ENCODE assay signal across 8 mouse cellular contexts in genomic region chr2:160739647-160740356, GRCm38 (mm10). TPM values are rescaled to one million over a fixed set of nuclear protein-coding genes. Genes with fewer than 3 reads are reported as not detected.
A peak's percentile ranks its signal among the peaks of the same experiment; 100 is the strongest.
DNase-seq lines count a peak whose midpoint lies in the region; ATAC-seq lines count a peak whose summit lies in the region.

No protein-coding gene starts in this region.

- H3K4me3 ChIP-seq in heart, embryonic 14.5 days (ENCODE audit: control insufficient read depth in 1 of 2, insufficient read depth in 1 of 2, low read depth in 1 of 2, low read length in 2 of 2), result no peak overlapping the region
- H3K4me3 ChIP-seq in forebrain, embryonic 14.5 days (ENCODE audit: low read depth, low read length), result no peak overlapping the region
- no peak overlapping the region for H3K4me3 ChIP-seq in kidney, embryonic 15.5 days (replicated peaks)

- peaks cover 53 to 87% of the 10 kb centered on the region in 2 experiments for H3K4me1 ChIP-seq in heart, embryonic 14.5 days (ENCODE audit: control insufficient read depth in 2 of 2, insufficient read depth in 2 of 2, low read length in 2 of 2)
- H3K4me1 ChIP-seq in forebrain, embryonic 14.5 days (ENCODE audit: control insufficient read depth, insufficient read depth, low read length), result peaks cover 34% of the 10 kb centered on the region
- peaks cover 74% of the 10 kb centered on the region for H3K4me1 ChIP-seq in kidney, embryonic 15.5 days

- H3K36me3 ChIP-seq in heart, embryonic 14.5 days (ENCODE audit: control insufficient read depth, insufficient read depth, low read length), result peaks cover 23% of the 10 kb centered on the region
- H3K36me3 ChIP-seq in forebrain, embryonic 14.5 days (ENCODE audit: control insufficient read depth, insufficient read depth, low read length), result peaks cover 42% of the 10 kb centered on the region
- H3K36me3 ChIP-seq in kidney, embryonic 15.5 days, result peaks cover 41% of the 10 kb centered on the region

- no peak for ATAC-seq in heart, embryonic 14.5 days (ENCODE audit: insufficient number of reproducible peaks, insufficient read depth, low FRiP score, low read depth)
- no peak for ATAC-seq in forebrain, embryonic 14.5 days
- no peak for ATAC-seq in kidney, embryonic 15.5 days (replicated peaks; ENCODE audit: low FRiP score)

- intact Hi-C loops in heart, postnatal 14 days (cut with DNase I), result no loop called here

- H3K9ac ChIP-seq in heart, embryonic 14.5 days (ENCODE audit: low read length), result peak overlapping the region; percentile 23; the same call in 1 of the 2 replicates
- no peak overlapping the region for H3K9ac ChIP-seq in forebrain, embryonic 14.5 days (ENCODE audit: low read length)
- H3K9ac ChIP-seq in kidney, embryonic 15.5 days, result no peak overlapping the region

- H3K9me3 ChIP-seq in heart, embryonic 14.5 days (ENCODE audit: control insufficient read depth, low read length), result no peaks in the 10 kb centered on the region
- H3K9me3 ChIP-seq in forebrain, embryonic 14.5 days (replicated peaks; ENCODE audit: control insufficient read depth, low read length), result no peaks in the 10 kb centered on the region
- no peaks in the 10 kb centered on the region for H3K9me3 ChIP-seq in kidney, embryonic 15.5 days (replicated peaks)

- DNase-seq in heart, postnatal 14 days, result no peak
- DNase-seq in CD4-positive helper T cell, adult 2 months (ENCODE audit: low read depth, low spot score), result peak; percentile 24
- no peak for DNase-seq in forebrain, embryonic 14.5 days (ENCODE audit: low spot score)
- no peak for DNase-seq in T-cell, adult 2 months (ENCODE audit: low spot score)
- DNase-seq in cerebellum, postnatal 4 days (ENCODE audit: low spot score in 2 of 2), result no peak
- no peak for DNase-seq in urinary bladder, adult 2 months (ENCODE audit: low spot score)

- H3K27me3 ChIP-seq in heart, embryonic 14.5 days (ENCODE audit: control insufficient read depth, insufficient read depth, low read length), result no peaks in the 10 kb centered on the region
- no peaks in the 10 kb centered on the region for H3K27me3 ChIP-seq in forebrain, embryonic 14.5 days (replicated peaks; ENCODE audit: control insufficient read depth, insufficient read depth, low read length)
- no peaks in the 10 kb centered on the region for H3K27me3 ChIP-seq in kidney, embryonic 15.5 days

- H3K4me2 ChIP-seq in heart, embryonic 14.5 days (ENCODE audit: low read length), result no peak overlapping the region
- 0 out of 2 replicates have a peak overlapping the region, but pooled peaks have one; percentile 14 for H3K4me2 ChIP-seq in forebrain, embryonic 14.5 days (ENCODE audit: low read length)
- H3K4me2 ChIP-seq in kidney, embryonic 15.5 days, result no peak overlapping the region

- H3K27ac ChIP-seq in heart, embryonic 14.5 days (replicated peaks in 1 of 2; ENCODE audit: control insufficient read depth in 1 of 2, insufficient read depth in 1 of 2, low read depth in 2 of 2, low read length in 2 of 2), result peak overlapping the region; percentile 57 to 77
- H3K27ac ChIP-seq in forebrain, embryonic 14.5 days (ENCODE audit: low read depth, low read length), result peak overlapping the region; percentile 40
- peak overlapping the region; percentile 59 for H3K27ac ChIP-seq in kidney, embryonic 15.5 days

- WGBS in heart, embryonic 14.5 days, result 43% methylated on average over 2 of the region's 2 CpGs
- 46% methylated on average over 2 of the region's 2 CpGs for WGBS in forebrain, embryonic 14.5 days
- 47% methylated on average over 2 of the region's 2 CpGs for WGBS in kidney, embryonic 15.5 days

RNA-seq across cellular contexts. Expression of gene Plcg1, which starts 8.7 kb away (rescaled TPM):
- polyA plus RNA-seq in heart, embryonic 14.5 days (2014; fragmentation: Nextera tagmentation; extraction: Ambion mirVana), result 33.1 and 33.7 TPM in 2 replicates
- total RNA-seq in heart, postnatal 14 days (2021), result 10 to 100 TPM; 85.7 to 94.4 TPM
- polyA plus RNA-seq in forebrain, embryonic 14.5 days (2014; fragmentation: Nextera tagmentation; extraction: Ambion mirVana), result 40.2 and 48.7 TPM in 2 replicates
- polyA plus RNA-seq in kidney, embryonic 15.5 days (2015; fragmentation: Nextera tagmentation; extraction: Ambion mirVana), result 45.8 and 52.8 TPM in 2 replicates
- polyA plus RNA-seq in urinary bladder, adult 2 months (2012; rRNA removed), result 56.5 TPM in 2 replicates
